ENCODE assay signal across 14 mouse cellular contexts in the genomic region with DNA sequence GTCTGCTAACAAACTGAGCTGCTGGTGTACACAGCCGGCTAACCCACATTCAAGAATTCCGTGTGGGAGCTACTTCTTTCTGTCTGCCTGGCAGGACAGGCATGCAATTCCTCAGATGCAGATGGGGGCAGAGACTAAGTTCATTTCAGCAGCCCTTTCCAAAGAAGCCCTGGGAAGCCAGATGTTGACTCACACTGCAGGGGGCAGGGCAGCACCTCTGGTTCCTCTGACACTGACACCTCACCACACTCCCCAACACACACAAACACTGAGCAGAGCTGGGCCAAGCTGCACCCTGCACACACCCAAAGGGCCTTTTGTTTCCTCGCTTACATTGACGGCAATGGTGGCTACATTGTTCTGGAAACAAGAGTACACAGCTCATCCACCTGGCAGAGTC. TPM values are rescaled to one million over a fixed set of nuclear protein-coding genes. Genes with fewer than 3 reads are reported as not detected.
DNase-seq lines count a peak whose midpoint lies in the region; ATAC-seq and TF ChIP-seq lines count a peak whose summit lies in the region.
"Had no signal": no experiment of that assay in that cellular context is flagged by ENCODE, and none has a peak within 500 bp of the region (broad histone marks: within the 10 kb centered on the region; RNA-seq: fewer than 3 reads in every experiment).

No protein-coding gene starts in this region.

- WGBS in liver, embryonic 14.5 days (ENCODE audit: insufficient replicate concordance) = 46% methylated on average over 4 of the region's 4 CpGs

- intact Hi-C loops in heart, postnatal 25 days (cut with DNase I) = no loop called here

- TF ChIP-seq CTCF in liver, embryonic 14.5 days (IDR thresholded peaks at IDR 0.05; ENCODE audit: low read depth) = no peak

- H3K9ac ChIP-seq in liver, embryonic 14.5 days (replicated peaks) = no peak overlapping the region
- H3K9ac ChIP-seq: lung, embryonic 15.5 days had no signal

- no peak overlapping the region for H3K4me3 ChIP-seq in liver, embryonic 14.5 days (ENCODE audit: insufficient read depth in 1 of 2, low read depth in 2 of 2, low read length in 2 of 2)

- peak; percentile 95 for DNase-seq in heart, adult 11 months
- DNase-seq in heart, postnatal 25 days (ENCODE audit: low spot score) = no peak
- DNase-seq in 3T3-L1 (ENCODE audit: low read depth, low spot score) = peak; percentile 74
- DNase-seq in MN1 (ENCODE audit: low spot score) = peak; percentile 44
- DNase-seq in liver, embryonic 14.5 days (ENCODE audit: low read depth in 3 of 3, low spot score in 3 of 3) = no peak
- no peak for DNase-seq in frontal cortex, adult 2 months (ENCODE audit: extremely low spot score in 1 of 2, low spot score in 1 of 2)
- DNase-seq in embryo, embryonic 9.5 days (ENCODE audit: extremely low spot score) = no peak
- DNase-seq in ovary, postnatal 14 days (ENCODE audit: low spot score) = no peak
- DNase-seq: cerebellum, adult 8-10 months; gastrocnemius, postnatal 14 days; midbrain, embryonic 14.5 days had no signal

- H3K27me3 ChIP-seq in liver, embryonic 14.5 days (ENCODE audit: control insufficient read depth, insufficient read depth, low read length) = no peaks in the 10 kb centered on the region
- H3K27me3 ChIP-seq: hindbrain, embryonic 15.5 days; lung, embryonic 15.5 days had no signal

- TF ChIP-seq EP300 in liver, embryonic 14.5 days (IDR thresholded peaks at IDR 0.05; ENCODE audit: low read depth) = no peak

- peak overlapping the region; percentile 90; the same call in 1 of the 2 replicates for H3K4me2 ChIP-seq in liver, embryonic 14.5 days (ENCODE audit: low read depth)

- H3K4me1 ChIP-seq in liver, embryonic 14.5 days (replicated peaks; ENCODE audit: control insufficient read depth in 2 of 2, insufficient read depth in 2 of 2, low read length in 1 of 2) = peaks cover 5 to 37% of the 10 kb centered on the region in 2 experiments

- no peak for ATAC-seq in liver, embryonic 14.5 days (ENCODE audit: insufficient read depth)

- H3K27ac ChIP-seq in liver, embryonic 14.5 days = no peak overlapping the region
- H3K27ac ChIP-seq: forebrain, embryonic 12.5 days had no signal

- no peaks in the 10 kb centered on the region for H3K36me3 ChIP-seq in liver, embryonic 14.5 days (replicated peaks; ENCODE audit: control insufficient read depth, insufficient read depth, low read depth)
- H3K36me3 ChIP-seq: forebrain, embryonic 12.5 days; hindbrain, embryonic 15.5 days; lung, embryonic 15.5 days had no signal

- no peaks in the 10 kb centered on the region for H3K9me3 ChIP-seq in liver, embryonic 14.5 days (ENCODE audit: control insufficient read depth, low read length)
- H3K9me3 ChIP-seq: forebrain, embryonic 12.5 days; hindbrain, embryonic 15.5 days; lung, embryonic 15.5 days had no signal

RNA-seq across cellular contexts. Expression of a gene that starts 1.4 kb away (rescaled TPM):
- 10 to 100 TPM in 1 of 2 experiments, 1 to 10 TPM in 1; 2.1 to 11.7 TPM for total RNA-seq in heart, postnatal 25 days (2021)
- polyA plus RNA-seq in liver, embryonic 14.5 days (2012; rRNA removed) = 3.3 and 3.7 TPM in 2 replicates
- polyA plus RNA-seq in liver, embryonic 14.5 days (2014; fragmentation: Nextera tagmentation; extraction: Ambion mirVana) = 1.6 and 2.2 TPM in 2 replicates
- polyA plus RNA-seq in frontal cortex, adult 2 months (2012; rRNA removed) = 18.6 and 19.4 TPM in 2 replicates

RNA-seq across cellular contexts. Expression of a gene that starts 33.9 kb away (rescaled TPM):
- 1 to 10 TPM; 5.7 to 5.9 TPM for total RNA-seq in heart, postnatal 25 days (2021)
- polyA plus RNA-seq in liver, embryonic 14.5 days (2012; rRNA removed) = 2.4 and 4.1 TPM in 2 replicates
- 1.3 TPM in 2 replicates for polyA plus RNA-seq in liver, embryonic 14.5 days (2014; fragmentation: Nextera tagmentation; extraction: Ambion mirVana)
- polyA plus RNA-seq in frontal cortex, adult 2 months (2012; rRNA removed) = 19.5 and 20.6 TPM in 2 replicates

RNA-seq across cellular contexts. Expression of a gene that starts 46.7 kb away (rescaled TPM):
- total RNA-seq in heart, postnatal 25 days (2021) = 10 to 100 TPM; 16.6 to 18.3 TPM
- polyA plus RNA-seq in liver, embryonic 14.5 days (2012; rRNA removed) = 11.2 and 12.9 TPM in 2 replicates
- polyA plus RNA-seq in liver, embryonic 14.5 days (2014; fragmentation: Nextera tagmentation; extraction: Ambion mirVana) = 14.5 and 15.1 TPM in 2 replicates
- 20.7 and 25.9 TPM in 2 replicates for polyA plus RNA-seq in frontal cortex, adult 2 months (2012; rRNA removed)

Comparison
In these comparisons a context has a peak if more than half of its experiments do, and no peak if none do; other contexts are left out.
1. DNase-seq: peak in heart, adult 11 months (single experiment), 3T3-L1 (single experiment) and MN1 (single experiment); none in heart, postnatal 25 days (single experiment), liver, embryonic 14.5 days (0 of 3), frontal cortex, adult 2 months (0 of 2), embryo, embryonic 9.5 days (single experiment) and ovary, postnatal 14 days (single experiment).